Mouse (Mus musculus) lung, postnatal 10 days (tissue): ENCODE results near the gene Rbl1.
"Not testable (repeated sequence)": the region's sequence is repeated elsewhere in the genome, so short reads cannot be mapped to it uniquely, and the experiment has no call there.

ENCODE experiments used
- DNase-seq: peaks from one replicate; pipeline ENCODE4 v3.0.0; 2021

Rbl1 gene

GRCm38 (mm10) chr2:157170626-157171025, 33.7 kb downstream of the Rbl1 start:
- DNase-seq = no peak

- peak; percentile 34 for DNase-seq
Measured at GRCm38 (mm10) chr2:157170166-157170565, 34.2 kb downstream of the Rbl1 start.

DNA sequence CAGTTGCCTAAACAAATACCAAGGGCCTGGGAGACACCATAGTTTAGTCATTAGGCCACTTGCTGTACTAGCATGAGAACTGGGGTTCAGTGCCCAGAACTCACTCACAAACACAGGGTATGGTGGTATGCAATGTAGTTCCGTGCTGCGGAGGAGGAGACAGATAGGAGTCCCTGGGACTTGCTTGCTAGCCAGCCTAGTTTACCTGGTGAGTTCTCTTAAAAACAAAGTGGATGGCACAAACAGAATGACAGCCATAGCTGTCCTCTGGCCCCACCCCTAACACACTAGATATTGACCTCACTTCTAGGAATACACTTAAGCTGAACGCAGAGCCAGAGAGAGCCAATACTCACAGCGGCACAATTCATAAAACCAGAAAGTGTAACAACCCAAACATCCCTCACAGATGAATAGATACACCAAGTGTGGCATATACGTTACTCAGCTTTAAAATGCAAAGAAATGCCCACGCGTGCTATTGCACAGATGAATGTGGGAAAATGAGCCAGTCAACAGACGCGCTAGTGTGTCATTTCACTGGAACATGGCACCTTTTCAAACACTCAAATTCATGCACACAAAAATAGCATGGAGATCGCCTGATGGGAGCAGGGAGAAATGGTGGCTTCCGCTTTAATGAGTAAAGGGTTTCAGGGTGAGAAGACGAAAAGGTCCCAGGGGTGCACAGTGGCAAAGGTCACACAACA, 37.8 kb downstream of the Rbl1 start:
- no peak for DNase-seq

GRCm38 (mm10) chr2:157165312-157166224, 38.8 kb downstream of the Rbl1 start:
- not testable (repeated sequence) for DNase-seq

GRCm38 (mm10) chr2:157164101-157164500, 40.2 kb downstream of the Rbl1 start:
- DNase-seq = no peak

DNA sequence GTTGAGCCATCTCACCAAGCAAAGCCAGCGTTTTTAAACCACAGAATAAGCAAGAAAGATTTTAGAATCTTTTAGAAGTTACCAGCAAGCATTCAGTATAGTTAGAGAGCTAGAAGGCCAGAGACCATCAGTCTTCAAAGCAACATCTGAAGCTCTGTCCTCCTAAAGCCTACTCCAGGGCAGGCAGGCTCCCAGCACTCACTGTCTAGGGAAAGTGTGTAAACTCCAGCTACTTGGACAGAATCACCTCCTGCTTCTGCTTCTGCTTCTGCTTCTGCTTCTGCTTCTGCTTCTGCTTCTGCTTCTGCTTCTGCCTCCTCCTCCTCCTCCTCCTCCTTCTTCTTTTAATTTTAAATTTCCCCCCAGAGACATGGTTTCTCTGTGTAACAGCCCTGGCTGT, 48.3 kb downstream of the Rbl1 start:
- no peak for DNase-seq

GRCm38 (mm10) chr2:157153235-157153634, 51.1 kb downstream of the Rbl1 start:
- no peak for DNase-seq

- DNase-seq = no peak
Measured at GRCm38 (mm10) chr2:157148417-157148816, 55.9 kb downstream of the Rbl1 start.

DNA sequence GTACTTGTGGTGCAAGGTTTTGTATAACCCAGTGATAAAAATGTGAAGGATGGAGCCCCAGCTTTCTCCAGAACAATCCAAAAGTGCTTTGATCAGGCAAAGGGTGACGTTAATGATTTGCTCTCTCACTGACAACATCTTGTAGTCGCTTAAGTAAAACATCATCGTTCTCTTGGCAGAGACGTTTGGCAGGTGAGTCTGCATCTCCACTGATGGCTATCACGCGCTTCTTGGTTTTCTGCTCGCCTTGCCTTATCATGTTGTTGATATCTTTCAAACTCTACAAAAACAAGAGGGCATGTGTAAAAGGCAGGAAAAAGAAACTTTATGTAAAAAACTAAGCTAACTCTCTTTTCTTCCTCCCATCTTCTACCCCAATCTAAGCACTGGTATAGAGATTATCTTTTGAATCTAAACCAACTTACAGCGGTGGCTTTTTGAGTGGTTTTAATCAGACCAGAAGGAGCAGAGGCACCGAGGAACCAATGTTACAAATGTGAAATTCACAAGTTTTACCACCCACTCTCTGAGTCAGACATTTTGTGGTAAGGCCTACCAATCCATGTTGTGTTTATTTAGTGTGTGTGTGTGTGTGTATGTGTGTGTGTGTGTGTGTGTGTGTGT, 56.8 kb downstream of the Rbl1 start:
- DNase-seq = no peak

DNA sequence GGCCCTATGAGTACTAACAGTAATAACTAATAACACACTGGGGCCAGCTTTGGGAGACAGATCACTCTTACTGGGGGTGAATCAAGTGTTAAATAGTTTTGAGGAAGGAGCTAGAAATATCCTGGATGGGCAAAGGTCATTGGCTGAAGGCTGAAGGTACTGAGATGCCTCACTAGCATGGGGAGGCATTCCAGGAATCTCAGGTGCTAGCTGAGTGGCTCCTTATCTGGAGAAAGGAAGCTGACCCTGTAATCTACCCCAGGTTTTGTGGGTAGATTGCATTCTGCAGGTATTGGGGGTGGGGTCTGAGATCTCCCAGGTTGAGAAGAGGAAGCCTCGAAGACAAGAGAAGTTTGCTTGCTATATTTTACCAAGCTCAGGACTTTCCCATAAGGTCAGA, 59.2 kb downstream of the Rbl1 start:
- no peak for DNase-seq

DNA sequence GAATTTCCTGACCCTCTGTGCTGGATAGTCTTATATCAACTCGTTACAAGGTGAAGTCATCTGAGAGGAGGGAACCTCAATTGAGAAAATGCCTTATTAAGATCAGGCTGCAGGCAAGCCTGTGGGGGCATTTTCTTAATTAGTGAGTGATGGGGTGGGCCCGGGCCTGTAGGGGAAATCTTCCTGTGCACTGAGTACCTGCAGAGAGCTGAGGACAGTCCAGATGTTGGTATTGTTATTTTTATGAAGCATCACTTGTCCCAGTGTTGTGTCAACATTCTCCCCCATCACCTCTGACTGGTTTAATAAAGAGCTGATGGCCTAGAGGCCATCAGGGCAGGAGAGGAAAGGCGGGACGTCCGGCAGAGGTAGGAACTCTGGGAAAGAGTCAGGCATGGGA, 60.2 kb downstream of the Rbl1 start:
- DNase-seq = no peak

GRCm38 (mm10) chr2:157141962-157142361, 62.4 kb downstream of the Rbl1 start:
- no peak for DNase-seq

- no peak for DNase-seq
Measured at GRCm38 (mm10) chr2:157139251-157139802, 65.0 kb downstream of the Rbl1 start.

GRCm38 (mm10) chr2:157138808-157139207, 65.5 kb downstream of the Rbl1 start:
- DNase-seq = no peak

DNA sequence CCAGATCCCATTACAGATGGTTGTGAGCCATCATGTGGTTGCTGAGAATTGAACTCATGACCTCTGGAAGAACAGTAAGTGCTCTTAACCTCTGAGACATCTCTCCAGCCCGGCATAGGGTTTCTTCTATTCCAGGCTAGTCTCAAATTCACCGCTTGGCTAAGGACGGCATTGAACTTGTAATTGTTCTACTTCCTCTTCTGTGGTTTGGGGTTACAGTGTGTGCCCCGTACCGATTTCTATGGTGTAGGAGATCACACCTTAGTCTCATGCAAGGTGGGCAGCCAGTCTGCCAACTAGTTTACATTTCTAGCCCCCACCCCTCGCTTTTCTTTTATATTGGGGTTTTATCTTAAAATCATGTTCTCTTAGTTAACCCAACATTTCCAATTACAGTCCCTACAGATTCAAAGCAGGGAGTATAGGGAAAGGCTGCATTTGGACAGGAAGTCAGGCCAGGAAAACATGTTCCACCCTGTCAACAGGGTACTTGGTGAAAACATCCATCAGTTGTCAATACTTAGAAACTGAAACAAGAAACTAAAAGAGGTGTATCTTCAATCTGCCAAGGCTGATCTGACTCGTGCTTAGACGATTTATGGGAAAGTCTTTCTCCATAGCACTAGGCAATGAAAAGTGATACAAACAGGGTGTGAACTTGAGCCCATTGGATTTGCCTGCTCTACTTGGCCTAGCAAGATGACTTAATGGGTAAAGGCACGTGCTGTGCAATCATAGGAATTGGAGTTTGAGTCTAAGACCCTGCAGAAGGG, 66.2 kb downstream of the Rbl1 start:
- DNase-seq = no peak

GRCm38 (mm10) chr2:157136646-157137045, 67.7 kb downstream of the Rbl1 start:
- DNase-seq = peak; percentile 40

- no peak for DNase-seq
Measured at GRCm38 (mm10) chr2:157136176-157136575, 68.2 kb downstream of the Rbl1 start.

- peak; percentile 62 for DNase-seq
Measured at GRCm38 (mm10) chr2:157135529-157136120, 68.7 kb downstream of the Rbl1 start.

DNA sequence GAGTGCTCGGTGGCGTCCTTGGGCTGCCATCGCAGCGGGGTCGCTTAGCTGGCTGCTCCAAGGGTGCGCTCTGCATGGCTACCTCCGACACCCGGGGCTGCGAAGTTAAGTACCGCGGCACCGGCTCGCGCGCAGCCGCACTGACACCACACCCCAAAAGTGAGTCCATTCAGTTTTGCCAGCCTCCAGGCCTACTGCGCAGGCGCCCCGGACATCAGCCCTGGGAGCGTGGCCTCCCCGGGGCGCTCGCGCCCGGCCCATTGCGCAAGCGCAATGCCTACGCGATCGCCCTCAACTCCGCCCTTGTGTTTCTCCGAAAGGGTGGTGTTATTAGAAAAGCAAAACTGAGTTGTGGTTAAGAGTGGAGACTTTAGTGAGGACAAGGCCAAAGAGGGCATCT, 69.3 kb downstream of the Rbl1 start, which contains the start of gene Samhd1:
TSS of gene Samhd1 (minus strand) at position 252 of the 400 bp plus-strand sequence.
- peak; percentile 97 for DNase-seq

DNA sequence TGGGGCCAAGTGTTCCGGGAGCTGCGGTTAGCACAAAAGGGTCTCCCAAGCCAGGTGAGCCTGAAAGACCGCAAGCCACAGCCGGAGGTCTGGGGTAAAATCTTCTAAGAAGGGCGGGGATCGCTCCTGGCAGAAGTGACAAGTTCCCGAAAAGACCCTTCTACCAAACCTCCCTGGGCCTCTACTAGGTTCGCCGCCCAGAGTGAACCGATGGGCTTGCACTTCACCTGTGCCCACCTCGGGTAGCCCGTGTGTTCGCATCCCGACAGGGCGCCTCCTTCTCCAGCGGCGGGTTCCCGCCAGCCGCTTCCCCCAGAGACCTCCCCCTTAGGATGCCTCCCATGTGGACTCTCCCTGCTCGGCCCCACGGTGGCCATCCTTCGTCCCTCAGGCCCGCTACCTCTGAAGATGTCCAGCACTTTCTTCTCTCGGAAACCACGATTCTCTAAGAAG, 69.8 kb downstream of the Rbl1 start:
- DNase-seq = peak; percentile 51

- DNase-seq = no peak
Measured at GRCm38 (mm10) chr2:157133769-157134478, 70.4 kb downstream of the Rbl1 start.
